Mouse (Mus musculus): ENCODE results near the gene Cldn11. TPM values are rescaled to one million over a fixed set of nuclear protein-coding genes. Genes with fewer than 3 reads are reported as not detected.

Cldn11 gene
- total RNA-seq, 2 experiments from 2014 or later: 14.1 to 17.3 TPM

DNA sequence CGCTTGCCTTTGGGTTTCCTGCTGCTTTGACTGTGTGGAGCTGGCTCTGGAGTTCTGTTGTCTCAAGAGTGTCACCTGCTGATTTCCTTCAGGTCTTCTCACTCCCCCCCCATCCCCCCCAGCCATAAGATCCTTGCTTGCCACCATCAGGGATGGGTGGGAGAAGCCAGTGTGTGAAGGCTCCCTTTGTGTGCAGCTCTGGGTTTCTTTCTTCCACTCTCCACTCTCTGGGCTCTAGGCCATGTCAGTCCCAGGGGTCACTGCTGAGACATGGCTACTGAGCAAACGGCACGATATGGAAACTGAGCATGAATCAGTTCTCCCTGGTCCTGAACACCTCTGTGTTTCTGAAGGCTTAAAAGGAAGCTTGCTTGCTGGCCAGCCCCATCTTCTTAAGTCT lies 6.4 kb downstream of the Cldn11 start:
- intact Hi-C loops (cut with DNase I): no loop called here
- DNase-seq: no peak

DNA sequence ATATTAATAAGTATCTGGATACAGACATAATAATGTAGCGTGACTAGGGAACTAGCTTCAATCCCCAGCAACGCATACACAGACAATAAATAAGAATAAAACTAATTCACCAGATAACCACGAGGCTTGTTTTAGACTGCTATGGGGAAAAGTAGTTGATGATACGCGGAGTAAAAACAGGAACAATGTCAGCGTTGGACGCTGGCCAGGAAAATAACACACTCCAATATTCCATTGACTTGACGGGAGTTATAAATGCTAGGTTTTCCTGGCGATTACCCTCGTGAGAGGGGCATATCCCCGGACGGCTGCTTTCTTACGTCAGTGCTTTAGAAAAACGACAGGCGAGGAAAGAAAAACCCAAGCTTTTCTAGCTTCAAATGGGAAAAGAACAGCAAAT lies 8.1 kb downstream of the Cldn11 start:
- intact Hi-C loops (cut with DNase I): no loop called here
- no peak for DNase-seq

DNA sequence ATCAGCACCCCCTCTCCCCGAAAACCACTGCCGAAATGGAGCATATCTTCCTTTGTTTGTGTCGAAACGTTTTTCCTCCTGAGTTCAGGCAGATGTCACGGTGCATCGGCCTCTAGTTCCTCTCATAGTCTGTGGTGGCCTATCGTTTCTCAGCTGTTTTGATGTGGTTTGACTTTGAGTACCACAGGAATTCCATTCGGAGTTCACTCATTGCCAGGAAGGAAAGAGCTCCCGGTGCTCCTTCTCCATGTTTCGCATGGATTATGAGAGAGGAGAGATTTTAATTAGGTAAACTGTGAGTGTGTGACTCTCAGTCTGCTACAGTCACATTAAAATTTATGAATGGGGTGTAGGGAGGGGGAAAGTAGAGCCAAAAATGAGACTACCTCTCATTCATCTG lies 10.3 kb downstream of the Cldn11 start:
- DNase-seq: no peak
- intact Hi-C loops (cut with DNase I): loop anchor here (10.0 kb wide), 1 partner anchor 165 kb away; no protein-coding TSS in a partner anchor

DNA sequence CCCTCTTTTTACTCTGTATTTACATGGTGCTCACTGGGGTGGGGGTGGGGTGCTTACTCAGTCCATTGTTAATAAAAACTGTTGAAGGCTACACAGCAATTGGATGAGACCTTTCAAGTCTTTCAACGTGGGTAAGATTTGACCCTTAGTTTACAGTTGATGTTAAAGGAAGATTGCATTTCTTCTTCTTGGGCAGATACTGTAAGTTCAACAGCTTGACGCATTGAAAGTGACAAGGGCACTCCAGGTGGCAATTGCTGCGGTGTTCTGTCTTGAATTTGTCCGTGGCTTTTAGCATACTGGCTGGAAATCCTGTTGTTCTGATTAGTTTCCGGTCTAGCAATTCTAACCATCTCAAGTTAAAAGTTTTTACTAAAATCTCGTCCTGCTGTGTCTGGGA lies 11.6 kb downstream of the Cldn11 start:
- intact Hi-C loops (cut with DNase I): loop anchor here (10.0 kb wide), 1 partner anchor 163 kb away; no protein-coding TSS in a partner anchor
- DNase-seq: no peak

DNA sequence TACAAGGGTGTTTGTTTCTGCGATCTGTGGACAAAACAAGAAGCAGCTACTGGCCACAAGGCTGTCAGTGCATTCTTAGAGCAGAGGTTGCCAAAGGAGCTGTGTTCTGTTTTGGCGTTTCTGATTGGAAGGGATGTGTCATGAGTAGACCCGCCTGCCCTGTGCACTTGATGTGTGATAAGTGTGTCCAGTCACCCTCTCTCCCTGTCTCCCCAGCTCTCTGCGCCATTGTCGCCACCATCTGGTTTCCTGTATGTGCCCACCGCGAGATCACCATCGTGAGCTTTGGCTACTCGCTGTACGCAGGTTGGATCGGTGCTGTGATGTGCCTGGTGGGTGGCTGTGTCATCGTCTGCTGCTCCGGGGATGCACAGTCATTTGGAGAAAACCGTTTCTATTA lies 13.1 kb downstream of the Cldn11 start:
- intact Hi-C loops (cut with DNase I): loop anchor here (10.0 kb wide), 1 partner anchor 162 kb away; no protein-coding TSS in a partner anchor
- no peak for DNase-seq

DNA sequence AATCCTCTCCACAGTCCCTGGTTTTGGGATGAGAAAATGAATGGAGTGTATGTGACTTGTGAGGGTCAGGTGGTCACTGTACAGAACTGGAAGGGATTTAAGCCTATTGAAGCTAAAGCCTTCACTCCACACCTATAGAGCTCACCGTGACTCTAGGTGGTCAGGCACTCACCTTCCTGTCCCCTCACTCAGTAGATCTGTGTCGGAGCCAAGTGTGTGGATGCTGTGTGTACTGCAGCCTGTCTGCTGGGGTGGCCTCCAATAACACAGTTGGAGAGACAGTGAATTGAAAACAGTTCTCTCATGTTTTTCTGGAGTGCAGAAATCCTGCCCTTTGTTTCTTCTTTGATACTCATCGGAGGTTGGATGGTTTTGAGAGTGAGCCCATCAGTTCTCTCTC lies 16.1 kb downstream of the Cldn11 start:
- DNase-seq: no peak
- intact Hi-C loops (cut with DNase I): loop anchor here (10.0 kb wide), 1 partner anchor 159 kb away; no protein-coding TSS in a partner anchor

DNA sequence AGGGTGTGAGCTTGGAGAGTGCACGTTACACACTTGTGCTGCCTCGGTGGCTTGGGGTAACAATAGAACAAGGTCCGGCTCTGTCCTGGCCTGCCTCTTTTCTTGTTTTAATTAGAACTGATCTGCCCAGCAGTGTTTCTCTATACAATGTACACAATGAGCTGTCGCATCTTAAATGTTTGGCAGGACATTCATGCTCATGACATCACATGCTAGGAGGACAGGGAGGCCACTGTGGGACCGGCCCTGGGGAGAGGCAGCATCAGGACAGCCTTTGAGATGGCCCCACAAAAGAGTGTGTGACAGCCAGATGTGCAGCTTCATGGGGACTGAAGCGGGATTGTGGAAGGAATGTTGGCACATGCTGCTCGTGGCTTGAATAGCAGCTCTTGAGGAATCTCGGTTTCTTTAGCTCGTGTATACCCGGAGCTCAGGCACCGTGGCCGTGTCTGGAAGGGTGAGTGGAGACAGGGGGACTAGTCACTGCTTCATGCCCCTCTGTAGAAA lies 16.7 kb downstream of the Cldn11 start:
- DNase-seq: no peak

DNA sequence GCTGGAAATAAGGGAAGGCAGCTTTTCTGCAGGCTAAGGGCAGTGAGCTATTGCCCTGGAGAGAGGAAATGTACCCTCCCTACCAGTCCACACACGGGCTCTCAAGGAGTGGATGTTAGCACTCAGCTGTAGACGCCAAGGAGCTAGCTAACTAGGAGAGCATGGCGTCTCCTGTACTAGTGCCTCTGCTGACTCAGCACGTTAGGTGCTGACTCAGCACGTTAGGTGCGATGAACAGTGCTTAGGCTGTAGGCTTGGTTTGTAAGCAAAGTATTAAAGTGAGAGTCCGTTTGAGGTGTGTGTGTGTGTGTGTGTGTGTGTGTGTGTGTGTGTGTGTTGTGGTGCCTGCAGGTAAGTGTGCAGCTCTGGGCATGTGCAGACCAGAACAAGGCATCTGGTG lies 40.6 kb downstream of the Cldn11 start:
- DNase-seq: no peak
- intact Hi-C loops (cut with DNase I): no loop called here

More for the DNA sequence above, 16.7 kb downstream of the Cldn11 start:
- intact Hi-C loops (cut with DNase I): loop anchor here (10.0 kb wide), 1 partner anchor 158 kb away; no protein-coding TSS in a partner anchor

DNA sequence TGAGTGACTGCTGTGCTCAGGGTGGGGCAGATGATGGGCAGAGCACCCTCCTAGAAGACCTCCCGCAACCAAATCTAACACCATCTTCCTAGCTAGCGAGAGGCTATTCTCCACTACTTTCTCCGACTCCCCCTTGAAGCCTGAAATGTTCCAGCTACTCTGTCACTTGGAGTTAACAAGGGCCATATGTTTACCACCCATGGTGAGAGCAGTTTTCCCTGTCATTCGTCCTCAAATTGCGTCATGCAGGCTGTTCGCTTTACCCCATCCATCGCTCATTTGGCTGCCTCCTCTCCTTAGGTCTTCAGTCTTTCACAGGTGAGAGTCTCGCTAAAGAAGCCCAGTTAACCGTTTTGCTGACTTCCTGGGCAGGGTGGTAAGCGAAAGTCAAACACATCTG lies 41.7 kb downstream of the Cldn11 start:
- intact Hi-C loops (cut with DNase I): no loop called here
- no peak for DNase-seq

DNA sequence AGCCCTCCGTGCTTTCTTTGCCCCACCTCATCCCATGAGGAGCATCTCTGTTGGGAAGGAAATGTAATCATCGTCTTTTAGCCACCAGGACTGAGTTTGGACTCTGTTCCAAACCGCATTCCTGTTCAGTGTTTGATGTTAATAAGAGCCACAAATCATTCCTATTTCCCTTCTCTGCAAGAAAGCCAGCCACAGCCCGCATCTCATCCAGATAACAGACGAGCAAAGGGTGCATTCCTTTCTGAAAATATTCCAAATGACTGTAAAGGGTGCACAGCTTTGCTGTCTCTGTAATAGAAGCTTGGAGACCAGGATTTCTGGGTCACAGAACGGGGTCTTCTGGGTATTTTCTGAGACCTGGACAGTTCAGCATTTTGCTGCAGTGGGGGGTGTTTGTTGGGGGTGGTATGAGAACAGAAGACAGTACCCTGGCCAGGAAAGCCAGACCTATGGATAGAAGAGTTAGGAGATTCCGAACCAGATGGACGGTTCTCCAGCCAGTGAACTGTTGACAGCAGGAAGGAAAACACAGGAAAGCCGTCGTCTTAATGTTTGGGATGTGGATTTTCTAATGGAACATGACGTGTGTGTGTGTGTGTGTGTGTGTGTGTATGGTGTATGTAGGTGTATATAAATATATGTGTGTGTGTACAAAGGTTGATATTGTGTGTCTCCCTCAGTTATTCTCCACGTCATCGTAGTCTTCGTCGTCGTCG lies 49.6 kb downstream of the Cldn11 start:
- DNase-seq: no peak
- intact Hi-C loops (cut with DNase I): no loop called here

DNA sequence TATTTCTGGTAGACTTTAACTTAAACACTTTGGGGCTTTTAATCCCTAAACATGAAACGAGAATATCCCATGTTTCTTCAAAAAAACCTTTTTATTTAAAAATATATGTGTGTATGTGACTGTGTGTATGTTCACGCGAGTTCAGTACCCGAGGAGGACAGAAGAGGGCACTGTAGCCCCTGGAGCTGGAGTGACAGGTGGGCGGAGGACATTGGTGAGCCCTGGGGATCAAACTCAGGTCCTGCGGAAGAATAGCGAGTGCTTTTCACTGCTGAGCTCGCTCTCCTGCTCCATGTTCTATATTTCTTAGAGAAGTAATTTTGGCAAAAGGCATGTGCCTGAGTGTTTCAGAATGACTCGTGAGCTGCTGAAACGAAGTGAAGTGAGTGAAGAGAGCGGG lies 54.2 kb downstream of the Cldn11 start:
- no peak for DNase-seq
- intact Hi-C loops (cut with DNase I): no loop called here

DNA sequence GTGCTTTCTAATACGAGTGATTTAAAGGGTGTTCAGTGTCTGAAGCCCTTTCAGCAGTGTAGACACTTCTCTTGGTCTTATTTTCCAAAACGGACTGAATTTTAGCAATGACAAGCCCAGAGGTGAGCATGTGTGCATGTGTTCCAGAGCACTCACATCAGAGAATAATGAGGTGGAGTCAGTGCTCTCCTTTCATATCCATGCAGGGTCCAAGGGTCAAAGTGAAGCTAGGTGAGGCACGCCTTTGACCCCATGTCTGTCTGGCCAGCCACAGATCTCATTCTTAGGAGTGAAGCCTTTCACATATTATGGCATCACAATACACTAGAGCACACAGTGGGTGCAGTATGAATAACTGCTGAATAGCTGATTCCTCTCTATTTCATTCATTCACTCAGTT lies 55.4 kb downstream of the Cldn11 start:
- intact Hi-C loops (cut with DNase I): no loop called here
- no peak for DNase-seq

DNA sequence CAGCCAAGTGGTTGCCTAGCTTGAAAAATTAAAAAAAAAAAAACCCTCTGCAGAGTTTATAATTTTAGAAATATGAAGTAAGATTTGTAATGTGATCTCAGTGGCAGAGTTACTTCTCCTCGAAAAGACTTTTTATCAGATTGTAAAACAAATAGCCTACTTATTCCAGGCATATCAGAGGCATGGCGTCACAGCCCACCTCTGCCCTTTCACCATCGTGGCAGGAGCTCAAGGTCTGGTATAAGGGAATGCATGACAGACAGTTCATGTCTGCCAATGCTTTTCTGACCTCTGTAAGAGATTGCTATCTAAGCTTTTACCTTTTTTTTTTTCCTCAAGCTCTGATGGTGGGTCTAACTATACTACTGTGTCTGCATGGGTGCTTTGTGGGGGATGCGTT lies 58.3 kb downstream of the Cldn11 start:
- DNase-seq: no peak
- intact Hi-C loops (cut with DNase I): no loop called here

DNA sequence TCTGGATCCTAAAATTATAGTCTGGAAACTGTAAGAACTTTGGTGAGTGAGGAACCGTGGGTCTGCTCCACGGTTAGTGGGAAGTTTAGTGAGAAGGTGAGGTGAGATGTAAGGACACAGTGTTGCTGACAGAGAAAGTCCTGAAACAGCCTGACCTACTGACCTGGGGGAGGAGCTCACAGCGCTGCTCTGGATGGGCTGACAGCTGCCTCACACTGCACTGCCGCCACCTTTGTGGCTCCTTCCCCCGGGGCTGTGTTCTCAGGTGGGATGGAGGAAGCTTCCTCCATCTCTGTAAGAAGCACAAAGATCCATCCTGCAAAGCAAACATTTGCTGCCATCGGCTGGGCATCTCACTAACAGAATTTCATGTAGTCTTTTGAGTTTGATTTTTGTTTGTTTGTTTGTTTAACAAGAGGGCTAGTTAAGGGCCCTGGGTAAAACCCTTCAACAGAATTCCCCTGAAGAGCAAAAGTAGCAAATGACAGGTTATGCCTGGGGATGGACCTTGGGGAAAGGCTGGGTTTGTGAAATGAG lies 58.8 kb downstream of the Cldn11 start:
- DNase-seq: no peak
- intact Hi-C loops (cut with DNase I): no loop called here

DNA sequence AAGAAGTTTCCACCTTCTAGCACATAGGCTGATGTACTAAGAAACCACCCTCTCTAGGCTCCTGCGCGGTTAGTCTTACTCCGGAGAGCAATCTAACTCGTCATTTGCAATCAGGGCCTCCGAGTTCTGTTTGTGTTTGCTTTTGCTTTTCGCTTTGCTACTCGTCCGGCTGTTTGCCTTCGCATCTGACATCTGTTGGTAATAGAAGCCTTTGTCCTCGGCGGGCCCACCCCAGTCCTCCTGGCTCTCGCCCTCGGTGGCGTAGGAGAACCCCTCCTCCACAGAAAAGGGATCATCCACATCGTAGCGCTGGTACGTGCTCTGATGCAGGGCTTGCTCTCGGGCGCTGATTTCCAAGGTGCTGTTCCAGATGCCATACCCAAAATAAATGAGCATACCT lies 59.3 kb downstream of the Cldn11 start:
- DNase-seq: no peak
- intact Hi-C loops (cut with DNase I): no loop called here

DNA sequence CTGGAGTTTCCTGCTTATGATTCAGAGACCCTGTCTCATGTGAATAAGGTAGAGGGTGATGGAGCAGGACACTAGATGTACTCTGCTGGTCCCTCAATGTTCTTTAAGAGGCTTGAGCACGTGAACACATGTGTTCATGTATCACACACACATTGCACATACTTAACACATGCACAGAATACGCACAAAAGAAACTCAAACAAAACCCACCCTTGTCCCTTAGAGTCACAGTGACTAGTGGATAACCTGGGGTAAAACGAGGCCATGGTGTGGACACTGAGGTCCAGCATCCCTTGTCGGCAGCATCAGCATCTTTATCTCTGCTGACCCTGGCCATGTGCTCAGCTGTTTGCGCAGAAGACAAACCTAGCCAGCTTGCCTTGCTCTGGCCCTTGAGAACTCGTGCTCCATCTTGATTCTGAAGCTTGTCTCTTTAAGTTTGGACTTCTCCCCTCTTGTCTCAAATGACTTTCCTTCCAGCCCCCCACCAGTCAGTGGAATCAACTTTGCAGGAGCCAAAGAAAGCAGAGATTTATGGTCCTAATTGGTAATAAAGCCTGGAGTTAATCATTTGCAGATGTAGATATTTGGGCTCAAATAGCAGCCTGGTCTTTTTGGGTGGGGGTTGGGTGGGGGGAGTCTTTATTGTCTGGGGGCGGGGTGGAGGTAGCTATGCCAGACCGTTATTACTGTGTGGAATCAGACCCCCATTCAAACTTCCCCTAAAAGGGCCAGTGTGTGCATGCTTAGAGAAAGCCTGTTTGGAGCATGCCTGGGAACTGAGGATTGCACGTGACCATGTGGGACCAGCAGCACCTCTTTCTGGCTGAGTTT lies 62.7 kb downstream of the Cldn11 start:
- DNase-seq: no peak
- intact Hi-C loops (cut with DNase I): no loop called here

DNA sequence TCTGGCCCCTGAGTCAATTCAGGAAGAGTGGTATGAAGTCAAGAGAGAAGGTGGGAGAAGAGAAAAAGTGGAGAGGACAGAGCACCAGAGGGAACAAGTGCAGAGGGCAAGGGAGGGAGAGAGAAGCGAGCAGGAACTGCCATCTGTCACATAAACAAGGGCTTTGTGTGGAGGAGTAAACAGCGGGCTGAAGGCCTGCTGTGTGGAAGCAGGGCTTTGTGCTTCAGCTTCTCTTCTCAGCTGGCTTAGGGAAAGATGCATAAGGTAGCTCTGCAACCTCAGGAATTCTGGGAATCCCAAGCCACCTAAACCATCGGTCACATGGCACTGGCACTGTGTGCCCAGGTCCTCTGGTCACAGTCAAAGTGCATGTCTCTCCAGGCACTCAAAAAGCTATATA lies 64.1 kb downstream of the Cldn11 start:
- DNase-seq: peak; percentile 25
- intact Hi-C loops (cut with DNase I): no loop called here

All from left cerebral cortex, postnatal 4 days (tissue).